Mouse (Mus musculus): ENCODE results near the gene Tbx1. TPM values are rescaled to one million over a fixed set of nuclear protein-coding genes. Genes with fewer than 3 reads are reported as not detected.

Tbx1 gene
- polyA plus RNA-seq, 1 experiment from 2014 or later, result 0.93 TPM

- Histone ChIP-seq H3K4me3 (ENCODE audit: low read depth, low read length) (peak overlapping the region; percentile 46), H3K9ac (ENCODE audit: low read depth, low read length) (peak overlapping the region; percentile 26; the same call in 1 of the 2 replicates), H3K36me3 (ENCODE audit: control insufficient read depth, insufficient read depth) (no peaks in the 10 kb centered on the region), H3K9me3 (ENCODE audit: control insufficient read depth) (no peaks in the 10 kb centered on the region), H3K27ac (ENCODE audit: low read depth, low read length) (no peak overlapping the region), H3K27me3 (replicated peaks; ENCODE audit: control insufficient read depth, insufficient read depth, low read length) (peaks cover 100% of the 10 kb centered on the region), H3K4me2 (replicated peaks; ENCODE audit: low read depth) (peak overlapping the region; percentile 77), H3K4me1 (replicated peaks; ENCODE audit: control insufficient read depth, insufficient read depth, low read length) (peaks cover 4% of the 10 kb centered on the region)
- ATAC-seq, result no peak
- WGBS, result 6% methylated on average over 17 of the region's 62 CpGs
- TF ChIP-seq CTCF (IDR thresholded peaks at IDR 0.05; ENCODE audit: low read depth), result no peak
Observed at GRCm38 (mm10) chr16:18586906-18587546, 3.4 kb downstream of the Tbx1 start.

GRCm38 (mm10) chr16:18586076-18586905 is 4.2 kb downstream of the Tbx1 start:
- H3K36me3 ChIP-seq (ENCODE audit: control insufficient read depth, insufficient read depth), result no peaks in the 10 kb centered on the region
- 6% methylated on average over 76 of the region's 83 CpGs for WGBS
- H3K4me2 ChIP-seq (replicated peaks; ENCODE audit: low read depth), result peak overlapping the region; percentile 77
- H3K4me3 ChIP-seq (ENCODE audit: low read depth, low read length), result peak overlapping the region; percentile 46
- no peak overlapping the region for H3K27ac ChIP-seq (ENCODE audit: low read depth, low read length)
- no peaks in the 10 kb centered on the region for H3K9me3 ChIP-seq (ENCODE audit: control insufficient read depth)
- peaks cover 100% of the 10 kb centered on the region for H3K27me3 ChIP-seq (replicated peaks; ENCODE audit: control insufficient read depth, insufficient read depth, low read length)
- H3K9ac ChIP-seq (ENCODE audit: low read depth, low read length), result peak overlapping the region; percentile 26; the same call in 1 of the 2 replicates
- no peak for TF ChIP-seq CTCF (IDR thresholded peaks at IDR 0.05; ENCODE audit: low read depth)
- no peak for ATAC-seq
- H3K4me1 ChIP-seq (replicated peaks; ENCODE audit: control insufficient read depth, insufficient read depth, low read length), result peaks cover 6% of the 10 kb centered on the region

- H3K9ac ChIP-seq (ENCODE audit: low read depth, low read length), result no peak overlapping the region
- peak overlapping the region; percentile 46 for H3K4me3 ChIP-seq (ENCODE audit: low read depth, low read length)
- H3K9me3 ChIP-seq (ENCODE audit: control insufficient read depth), result no peaks in the 10 kb centered on the region
- TF ChIP-seq CTCF (IDR thresholded peaks at IDR 0.05; ENCODE audit: low read depth), result no peak
- H3K4me1 ChIP-seq (replicated peaks; ENCODE audit: control insufficient read depth, insufficient read depth, low read length), result peaks cover 4% of the 10 kb centered on the region; the same call in 1 of the 2 replicates
- WGBS, result 36% methylated on average over 10 of the region's 10 CpGs
- H3K4me2 ChIP-seq (replicated peaks; ENCODE audit: low read depth), result peak overlapping the region; percentile 77; the same call in 1 of the 2 replicates
- no peak overlapping the region for H3K27ac ChIP-seq (ENCODE audit: low read depth, low read length)
- no peak for ATAC-seq
- peaks cover 100% of the 10 kb centered on the region for H3K27me3 ChIP-seq (replicated peaks; ENCODE audit: control insufficient read depth, insufficient read depth, low read length)
- no peaks in the 10 kb centered on the region for H3K36me3 ChIP-seq (ENCODE audit: control insufficient read depth, insufficient read depth)
Observed at GRCm38 (mm10) chr16:18585676-18586075, 4.8 kb downstream of the Tbx1 start.

GRCm38 (mm10) chr16:18584901-18585510 is 5.5 kb downstream of the Tbx1 start:
- 73% methylated on average over 10 of the region's 10 CpGs for WGBS
- Histone ChIP-seq H3K9ac (ENCODE audit: low read depth, low read length) (no peak overlapping the region), H3K27ac (ENCODE audit: low read depth, low read length) (no peak overlapping the region), H3K4me1 (replicated peaks; ENCODE audit: control insufficient read depth, insufficient read depth, low read length) (peaks cover 4% of the 10 kb centered on the region; the same call in 1 of the 2 replicates), H3K4me3 (ENCODE audit: low read depth, low read length) (peak overlapping the region; percentile 46; the same call in 1 of the 2 replicates), H3K27me3 (replicated peaks; ENCODE audit: control insufficient read depth, insufficient read depth, low read length) (peaks cover 100% of the 10 kb centered on the region), H3K4me2 (replicated peaks; ENCODE audit: low read depth) (0 out of 2 replicates have a peak overlapping the region, but pooled peaks have one; percentile 13), H3K36me3 (ENCODE audit: control insufficient read depth, insufficient read depth) (no peaks in the 10 kb centered on the region; the same call in 1 of the 2 replicates), H3K9me3 (ENCODE audit: control insufficient read depth) (no peaks in the 10 kb centered on the region)
- ATAC-seq, result no peak
- TF ChIP-seq CTCF (IDR thresholded peaks at IDR 0.05; ENCODE audit: low read depth), result no peak

- 56% methylated on average over 10 of the region's 10 CpGs for WGBS
- no peak overlapping the region for H3K4me2 ChIP-seq (replicated peaks; ENCODE audit: low read depth)
- ATAC-seq, result no peak
- peaks cover 94% of the 10 kb centered on the region for H3K27me3 ChIP-seq (replicated peaks; ENCODE audit: control insufficient read depth, insufficient read depth, low read length)
- H3K9ac ChIP-seq (ENCODE audit: low read depth, low read length), result no peak overlapping the region
- no peak overlapping the region for H3K4me3 ChIP-seq (ENCODE audit: low read depth, low read length)
- no peaks in the 10 kb centered on the region for H3K9me3 ChIP-seq (ENCODE audit: control insufficient read depth)
- no peak for TF ChIP-seq CTCF (IDR thresholded peaks at IDR 0.05; ENCODE audit: low read depth)
- H3K4me1 ChIP-seq (replicated peaks; ENCODE audit: control insufficient read depth, insufficient read depth, low read length), result peaks cover 4% of the 10 kb centered on the region; the same call in 1 of the 2 replicates
- H3K36me3 ChIP-seq (ENCODE audit: control insufficient read depth, insufficient read depth), result no peaks in the 10 kb centered on the region; the same call in 1 of the 2 replicates
- H3K27ac ChIP-seq (ENCODE audit: low read depth, low read length), result no peak overlapping the region
Observed at GRCm38 (mm10) chr16:18583673-18584357, 6.7 kb downstream of the Tbx1 start.

Data from intestine, postnatal 0 days (tissue).